Mouse (Mus musculus) heart, adult 2 months (tissue): Measurements from ENCODE around the gene Dab1. TPM values are rescaled to one million over a fixed set of nuclear protein-coding genes. Genes with fewer than 3 reads are reported as not detected.

Source experiments
- DNase-seq, 2 experiments: peaks; one replicate each; pipeline ENCODE4 v3.0.0; 2021
- H3K27ac ChIP-seq: fragments of 200-600 bp; 2 replicates; pipeline ENCODE4 v1.8.1; 2022
- H3K27me3 ChIP-seq: fragments of 200-500 bp; 2 replicates; pipeline ENCODE4 v1.6.1; 2012; ENCODE audit warnings: mild to moderate bottlenecking, low read length, inconsistent platforms, mixed read lengths; ENCODE audit not compliant: control insufficient read depth, insufficient read depth
- H3K36me3 ChIP-seq: fragments of 200-500 bp; 2 replicates; pipeline ENCODE4 v1.6.1; 2012; ENCODE audit warnings: low read length, inconsistent platforms; ENCODE audit not compliant: control insufficient read depth, insufficient read depth
- H3K4me1 ChIP-seq: fragments of 200-500 bp; 2 replicates; pipeline ENCODE4 v1.6.1; 2011; ENCODE audit warnings: low read length; ENCODE audit not compliant: control insufficient read depth, insufficient read depth
- H3K4me3 ChIP-seq: fragments of 200-600 bp; 2 replicates; pipeline ENCODE4 v1.8.1; 2022
- H3K79me2 ChIP-seq: fragments of 200-500 bp; replicated peaks from 2 replicates; pipeline ENCODE4 v1.6.1; 2012; ENCODE audit warnings: mild to moderate bottlenecking, inconsistent platforms, low read length, moderate library complexity, mixed read lengths; ENCODE audit not compliant: control insufficient read depth, insufficient read depth
- H3K9ac ChIP-seq: fragments of 200-500 bp; 2 replicates; pipeline ENCODE4 v1.6.1; 2012; ENCODE audit warnings: low read depth, mild to moderate bottlenecking, control low read depth, inconsistent platforms, low read length, mixed read lengths
- CTCF ChIP-seq: fragments of 200-600 bp; IDR thresholded peaks from 2 replicates; pipeline ENCODE4 v1.8.1; 2022; ENCODE audit warnings: antibody characterized with exemption, mild to moderate bottlenecking, moderate library complexity
- EP300 ChIP-seq: fragments of 200-500 bp; IDR thresholded peaks from 2 replicates; pipeline ENCODE4 v1.6.1; 2011; ENCODE audit warnings: low read depth, low read length, control low read depth; ENCODE audit not compliant: insufficient read depth
- POLR2A ChIP-seq: fragments of 200-500 bp; IDR thresholded peaks from 2 replicates; pipeline ENCODE4 v1.6.1; 2011; ENCODE audit warnings: mild to moderate bottlenecking, low read depth, low read length, control low read depth; ENCODE audit not compliant: insufficient read depth
- WGBS: fragments of 180-500 bp; shearing (Covaris S2); methylation state at CpG from one replicate; pipeline ENCODE4 v1.1.7; 2018; 5-methylcytosine and 5-hydroxymethylcytosine counted together
- intact Hi-C: fragments of 180-260 bp; cut with DNase I; formaldehyde crosslinking; loops from one replicate; pipeline ENCODE4 v1.15.1; 2025
- polyA plus RNA-seq: library from polyadenylated mRNA; depleted of rRNA; stranded (reverse); fragments of >200 nt; gene quantifications from 2 replicates; pipeline ENCODE4 v1.2.3, GENCODE M21; 2012
- total RNA-seq, 2 experiments: library from RNA; stranded (reverse); gene quantifications; 2 replicates each; pipeline ENCODE4 v1.2.3; 2021

Dab1 gene
- total and polyA plus RNA-seq, 3 experiments, result 0.21 TPM; not detected in 2

- Histone ChIP-seq H3K4me1 (no peaks in the 10 kb centered on the region), H3K79me2 (no peaks in the 10 kb centered on the region), H3K27ac (no peak overlapping the region), H3K9ac (no peak overlapping the region), H3K4me3 (no peak overlapping the region), H3K36me3 (no peaks in the 10 kb centered on the region), H3K27me3 (no peaks in the 10 kb centered on the region)
- intact Hi-C loops, result no loop called here
- WGBS, result 66% methylated on average over 6 of the region's 6 CpGs
- TF ChIP-seq EP300 (no peak), POLR2A (no peak), CTCF (no peak)
- no peak for DNase-seq
These were observed 59.3 kb downstream of the Dab1 start for GRCm38 (mm10) chr4:103678501-103678900.

- WGBS, result 51% methylated on average over 4 of the region's 4 CpGs
- no peak overlapping the region for H3K9ac ChIP-seq
- no peak for TF ChIP-seq EP300
- no peak for TF ChIP-seq CTCF
- no peak for TF ChIP-seq POLR2A
- no peaks in the 10 kb centered on the region for H3K79me2 ChIP-seq
- DNase-seq, result no peak
- H3K27ac ChIP-seq, result no peak overlapping the region
- H3K27me3 ChIP-seq, result no peaks in the 10 kb centered on the region
- no peak overlapping the region for H3K4me3 ChIP-seq
- no peaks in the 10 kb centered on the region for H3K36me3 ChIP-seq
- intact Hi-C loops, result no loop called here
- no peaks in the 10 kb centered on the region for H3K4me1 ChIP-seq
These were observed 66.0 kb downstream of the Dab1 start for GRCm38 (mm10) chr4:103685136-103685535.

- H3K79me2 ChIP-seq, result no peaks in the 10 kb centered on the region
- no peaks in the 10 kb centered on the region for H3K4me1 ChIP-seq
- 45% methylated on average over 3 of the region's 3 CpGs for WGBS
- no peak overlapping the region for H3K4me3 ChIP-seq
- no peak overlapping the region for H3K27ac ChIP-seq
- H3K9ac ChIP-seq, result no peak overlapping the region
- no peaks in the 10 kb centered on the region for H3K36me3 ChIP-seq
- TF ChIP-seq EP300 (no peak), CTCF (no peak), POLR2A (no peak)
- DNase-seq, result no peak
- H3K27me3 ChIP-seq, result no peaks in the 10 kb centered on the region
- intact Hi-C loops, result no loop called here
These were observed 72.6 kb downstream of the Dab1 start for GRCm38 (mm10) chr4:103691717-103692116.

GRCm38 (mm10) chr4:103699755-103700154, 80.6 kb downstream of the Dab1 start:
- H3K4me3 ChIP-seq, result no peak overlapping the region
- H3K4me1 ChIP-seq, result no peaks in the 10 kb centered on the region
- no peak overlapping the region for H3K27ac ChIP-seq
- no peak overlapping the region for H3K9ac ChIP-seq
- intact Hi-C loops, result no loop called here
- no peak for DNase-seq
- TF ChIP-seq EP300, result no peak
- TF ChIP-seq POLR2A, result no peak
- TF ChIP-seq CTCF, result no peak
- H3K79me2 ChIP-seq, result no peaks in the 10 kb centered on the region
- WGBS, result 53% methylated on average over 4 of the region's 4 CpGs
- H3K27me3 ChIP-seq, result no peaks in the 10 kb centered on the region
- no peaks in the 10 kb centered on the region for H3K36me3 ChIP-seq

- no peaks in the 10 kb centered on the region for H3K79me2 ChIP-seq
- no peak overlapping the region for H3K27ac ChIP-seq
- TF ChIP-seq POLR2A, result no peak
- no peak for TF ChIP-seq CTCF
- H3K27me3 ChIP-seq, result no peaks in the 10 kb centered on the region
- H3K36me3 ChIP-seq, result no peaks in the 10 kb centered on the region
- H3K4me1 ChIP-seq, result no peaks in the 10 kb centered on the region
- DNase-seq, result no peak
- no peak overlapping the region for H3K9ac ChIP-seq
- 62% methylated on average over 6 of the region's 6 CpGs for WGBS
- intact Hi-C loops, result no loop called here
- H3K4me3 ChIP-seq, result no peak overlapping the region
These were observed 81.2 kb downstream of the Dab1 start for GRCm38 (mm10) chr4:103700392-103700791.

GRCm38 (mm10) chr4:103702137-103702536, 83.0 kb downstream of the Dab1 start:
- no peaks in the 10 kb centered on the region for H3K27me3 ChIP-seq
- no peaks in the 10 kb centered on the region for H3K4me1 ChIP-seq
- TF ChIP-seq EP300, result no peak
- peak; percentile 58 for TF ChIP-seq CTCF
- H3K9ac ChIP-seq, result no peak overlapping the region
- 40% methylated on average over 3 of the region's 3 CpGs for WGBS
- intact Hi-C loops, result no loop called here
- H3K4me3 ChIP-seq, result no peak overlapping the region
- H3K79me2 ChIP-seq, result no peaks in the 10 kb centered on the region
- no peak overlapping the region for H3K27ac ChIP-seq
- DNase-seq, result no peak
- no peaks in the 10 kb centered on the region for H3K36me3 ChIP-seq
